Mouse (Mus musculus) bone marrow, adult 2 months (tissue): ENCODE results near the gene Ikzf2.

Source experiments
- CTCF ChIP-seq: fragments of 200-500 bp; IDR thresholded peaks from 2 replicates; pipeline ENCODE4 v1.5.1; 2011; ENCODE audit warnings: low read length, control low read depth; ENCODE audit not compliant: control insufficient read depth, insufficient read depth
- POLR2A ChIP-seq: fragments of 200-500 bp; IDR thresholded peaks from 2 replicates; pipeline ENCODE4 v1.6.1; 2011; ENCODE audit warnings: low read depth, mild to moderate bottlenecking, control low read depth, low read length, borderline replicate concordance; ENCODE audit not compliant: control insufficient read depth

GRCm38 (mm10) chr1:69659779-69660178 is 27.3 kb downstream of the Ikzf2 start:
- TF ChIP-seq CTCF (no peak), POLR2A (no peak)
